Comparison of ENCODE assay signal across 8 mouse cellular contexts in genomic region chr11:69092386-69092751, GRCm38 (mm10). TPM values are rescaled to one million over a fixed set of nuclear protein-coding genes. Genes with fewer than 3 reads are reported as not detected.
DNase-seq lines count a peak whose midpoint lies in the region; ATAC-seq and TF ChIP-seq lines count a peak whose summit lies in the region.

No protein-coding gene starts in this region.

- H3K9ac ChIP-seq in kidney, postnatal 0 days (ENCODE audit: low read depth, low read length), result no peak overlapping the region
- no peak overlapping the region for H3K9ac ChIP-seq in lung, postnatal 0 days (replicated peaks; ENCODE audit: low read depth)

- no peak overlapping the region for H3K4me3 ChIP-seq in bone marrow, adult 2 months (replicated peaks; ENCODE audit: control insufficient read depth, low read depth, low read length)
- no peak overlapping the region for H3K4me3 ChIP-seq in kidney, postnatal 0 days (replicated peaks; ENCODE audit: low read depth, low read length)
- no peak overlapping the region for H3K4me3 ChIP-seq in lung, postnatal 0 days (ENCODE audit: low read depth, low read length)

- no peak overlapping the region for H3K4me2 ChIP-seq in kidney, postnatal 0 days (ENCODE audit: low read length)
- H3K4me2 ChIP-seq in lung, postnatal 0 days (replicated peaks; ENCODE audit: low read depth, low read length), result no peak overlapping the region

- no peaks in the 10 kb centered on the region for H3K9me3 ChIP-seq in kidney, postnatal 0 days (replicated peaks; ENCODE audit: low read length)
- no peaks in the 10 kb centered on the region for H3K9me3 ChIP-seq in lung, postnatal 0 days (ENCODE audit: low read length)

- DNase-seq in right cerebral cortex, adult 18-20 months, result peak; percentile 78
- DNase-seq in right cerebral cortex, postnatal 36 days (ENCODE audit: low spot score in 2 of 2), result no peak
- peak; percentile 76 for DNase-seq in forelimb bud, embryonic 11.5 days (ENCODE audit: low read depth, low spot score)
- peak; percentile 85 for DNase-seq in kidney, postnatal 0 days (ENCODE audit: low spot score)
- peak; percentile 86 for DNase-seq in lung, postnatal 0 days (ENCODE audit: low spot score)
- peak; percentile 80 to 86 for DNase-seq in spleen, postnatal 36 days (ENCODE audit: low spot score in 2 of 2)

- H3K27ac ChIP-seq in bone marrow, adult 2 months (ENCODE audit: control insufficient read depth, insufficient read depth, low read depth, low read length, poor library complexity), result no peak overlapping the region
- peak overlapping the region; percentile 72 for H3K27ac ChIP-seq in kidney, postnatal 0 days
- H3K27ac ChIP-seq in lung, postnatal 0 days (ENCODE audit: low read length), result 0 out of 2 replicates have a peak overlapping the region, but pooled peaks have one; percentile 0

- 3% methylated on average over 3 of the region's 3 CpGs for WGBS in bone marrow, adult 2 months
- WGBS in kidney, postnatal 0 days, result 4% methylated on average over 3 of the region's 3 CpGs
- 7% methylated on average over 3 of the region's 3 CpGs for WGBS in lung, postnatal 0 days

- TF ChIP-seq CTCF in bone marrow, adult 2 months (IDR thresholded peaks at IDR 0.05; ENCODE audit: control insufficient read depth, insufficient read depth, low read length), result peak; percentile 76
- peak; percentile 82 for TF ChIP-seq CTCF in kidney, postnatal 0 days (IDR thresholded peaks at IDR 0.05; ENCODE audit: low read depth)
- peak; percentile 89 for TF ChIP-seq CTCF in lung, postnatal 0 days (IDR thresholded peaks at IDR 0.05)

- no peaks in the 10 kb centered on the region for H3K27me3 ChIP-seq in kidney, postnatal 0 days (ENCODE audit: insufficient read depth, low read length)
- no peaks in the 10 kb centered on the region for H3K27me3 ChIP-seq in lung, postnatal 0 days (replicated peaks; ENCODE audit: insufficient read depth, low read length)

- peaks cover 3% of the 10 kb centered on the region; the same call in 1 of the 2 replicates for H3K4me1 ChIP-seq in bone marrow, adult 2 months (ENCODE audit: control insufficient read depth, insufficient read depth, low read length)
- peaks cover 12% of the 10 kb centered on the region for H3K4me1 ChIP-seq in kidney, postnatal 0 days (replicated peaks; ENCODE audit: insufficient read depth, low read length)
- H3K4me1 ChIP-seq in lung, postnatal 0 days (ENCODE audit: insufficient read depth, low read depth, low read length), result peaks cover 10% of the 10 kb centered on the region

- TF ChIP-seq EP300 in lung, postnatal 0 days (IDR thresholded peaks at IDR 0.05), result no peak

- H3K36me3 ChIP-seq in kidney, postnatal 0 days (ENCODE audit: insufficient read depth, low read length), result peaks cover 15% of the 10 kb centered on the region; the same call in 1 of the 2 replicates
- 0 out of 2 replicates have a peak, but pooled peaks cover 4% of the 10 kb centered on the region for H3K36me3 ChIP-seq in lung, postnatal 0 days (ENCODE audit: insufficient read depth, low read length)

- ATAC-seq in kidney, postnatal 0 days (replicated peaks; ENCODE audit: low FRiP score, low read depth), result no peak
- ATAC-seq in lung, postnatal 0 days, result no peak
- no peak for ATAC-seq in erythroid progenitor cell, adult 5-6 weeks (replicated peaks; ENCODE audit: low FRiP score, poor library complexity, severe bottlenecking)

- no peak for TF ChIP-seq POLR2A in bone marrow, adult 2 months (IDR thresholded peaks at IDR 0.05; ENCODE audit: borderline replicate concordance, control insufficient read depth, low read depth, low read length)

RNA-seq across cellular contexts. Expression of gene Per1, which starts 2.6 kb away (rescaled TPM):
- polyA plus RNA-seq in bone marrow, adult 2 months (2011; ENCODE audit: insufficient read depth, insufficient read length, low replicate concordance, missing spikeins), result 28.8 and 46.2 TPM in 2 replicates
- 7.4 and 9.9 TPM in 2 replicates for polyA plus RNA-seq in kidney, postnatal 0 days (2015; fragmentation: Nextera tagmentation; extraction: Ambion mirVana)
- polyA plus RNA-seq in lung, postnatal 0 days (2015; fragmentation: Nextera tagmentation; extraction: Ambion mirVana), result 16.6 and 30.0 TPM in 2 replicates
- 3.4 and 3.6 TPM in 2 replicates for total RNA-seq in erythroid progenitor cell, adult 5-6 weeks (2015; ENCODE audit: low replicate concordance)
- 3.3 and 7.6 TPM in 2 replicates for total RNA-seq in erythroid progenitor cell, adult 5-6 weeks (2017; ENCODE audit: low replicate concordance)

RNA-seq across cellular contexts. Expression of gene Vamp2, which starts 4.1 kb away (rescaled TPM):
- polyA plus RNA-seq in bone marrow, adult 2 months (2011; ENCODE audit: insufficient read depth, insufficient read length, low replicate concordance, missing spikeins), result 50.5 and 55.9 TPM in 2 replicates
- 66.7 and 67.7 TPM in 2 replicates for polyA plus RNA-seq in kidney, postnatal 0 days (2015; fragmentation: Nextera tagmentation; extraction: Ambion mirVana)
- polyA plus RNA-seq in lung, postnatal 0 days (2015; fragmentation: Nextera tagmentation; extraction: Ambion mirVana), result 45.0 and 50.6 TPM in 2 replicates
- total RNA-seq in erythroid progenitor cell, adult 5-6 weeks (2015; ENCODE audit: low replicate concordance), result 94.1 and 114 TPM in 2 replicates
- total RNA-seq in erythroid progenitor cell, adult 5-6 weeks (2017; ENCODE audit: low replicate concordance), result 18.2 and 31.1 TPM in 2 replicates

RNA-seq across cellular contexts. Expression of gene Tmem107, which starts 21.8 kb away (rescaled TPM):
- polyA plus RNA-seq in bone marrow, adult 2 months (2011; ENCODE audit: insufficient read depth, insufficient read length, low replicate concordance, missing spikeins), result 16.3 and 31.0 TPM in 2 replicates
- polyA plus RNA-seq in kidney, postnatal 0 days (2015; fragmentation: Nextera tagmentation; extraction: Ambion mirVana), result 60.8 and 61.3 TPM in 2 replicates
- 62.9 and 70.0 TPM in 2 replicates for polyA plus RNA-seq in lung, postnatal 0 days (2015; fragmentation: Nextera tagmentation; extraction: Ambion mirVana)
- total RNA-seq in erythroid progenitor cell, adult 5-6 weeks (2015; ENCODE audit: low replicate concordance), result 21.6 and 27.7 TPM in 2 replicates
- 12.5 and 12.6 TPM in 2 replicates for total RNA-seq in erythroid progenitor cell, adult 5-6 weeks (2017; ENCODE audit: low replicate concordance)

RNA-seq across cellular contexts. Expression of gene Hes7, which starts 27.8 kb away (rescaled TPM):
- 1.1 TPM in 1 of 2 replicates, not detected in the other for polyA plus RNA-seq in bone marrow, adult 2 months (2011; ENCODE audit: insufficient read depth, insufficient read length, low replicate concordance, missing spikeins)
- polyA plus RNA-seq in kidney, postnatal 0 days (2015; fragmentation: Nextera tagmentation; extraction: Ambion mirVana), result 0.42 and 0.50 TPM in 2 replicates
- polyA plus RNA-seq in lung, postnatal 0 days (2015; fragmentation: Nextera tagmentation; extraction: Ambion mirVana), result 0.38 and 0.49 TPM in 2 replicates
- not detected in 2 replicates for total RNA-seq in erythroid progenitor cell, adult 5-6 weeks (2015; ENCODE audit: low replicate concordance)
- total RNA-seq in erythroid progenitor cell, adult 5-6 weeks (2017; ENCODE audit: low replicate concordance), result not detected in 2 replicates

RNA-seq across cellular contexts. Expression of gene 9130213A22Rik, which starts 30.0 kb away (rescaled TPM):
- not detected in 2 replicates for polyA plus RNA-seq in bone marrow, adult 2 months (2011; ENCODE audit: insufficient read depth, insufficient read length, low replicate concordance, missing spikeins)
- 0.25 and 0.31 TPM in 2 replicates for polyA plus RNA-seq in kidney, postnatal 0 days (2015; fragmentation: Nextera tagmentation; extraction: Ambion mirVana)
- 0.42 and 0.50 TPM in 2 replicates for polyA plus RNA-seq in lung, postnatal 0 days (2015; fragmentation: Nextera tagmentation; extraction: Ambion mirVana)
- not detected in 2 replicates for total RNA-seq in erythroid progenitor cell, adult 5-6 weeks (2015; ENCODE audit: low replicate concordance)
- total RNA-seq in erythroid progenitor cell, adult 5-6 weeks (2017; ENCODE audit: low replicate concordance), result not detected in 2 replicates

Comparison
In these comparisons a context has a peak if more than half of its experiments do, and no peak if none do; other contexts are left out.
1. DNase-seq: peak in right cerebral cortex, adult 18-20 months (single experiment), forelimb bud, embryonic 11.5 days (single experiment), kidney, postnatal 0 days (single experiment), lung, postnatal 0 days (single experiment) and spleen, postnatal 36 days (2 of 2); none in right cerebral cortex, postnatal 36 days (0 of 2).
2. Peak in every context shown above with its lines, with median percentiles within 50 percentile points of each other: CTCF ChIP-seq.